Mouse (Mus musculus): ENCODE measurements at regions not wholly inside any gene's neighbourhood (a gene's known extent, or its start where the extent isn't known, plus 50 kb on each side); places are given as distances from the start of the nearest gene placed in this dataset.

GRCm38 (mm10) chr15:20084958-20085357, 364.1 kb upstream of the Cdh12 start:
- TF ChIP-seq CTCF (IDR thresholded peaks at IDR 0.05; ENCODE audit: low read depth, low read length) (no peak), EP300 (IDR thresholded peaks at IDR 0.05; ENCODE audit: insufficient read depth, low read depth, low read length) (no peak), POLR2A (IDR thresholded peaks at IDR 0.05; ENCODE audit: insufficient read depth, low read length) (no peak)

Data from ES-Bruce4 (cell line).